Mouse (Mus musculus): ENCODE data around the gene Pafah1b2. TPM values are rescaled to one million over a fixed set of nuclear protein-coding genes. Genes with fewer than 3 reads are reported as not detected.

Gene Pafah1b2
- polyA plus RNA-seq, 1 experiment from 2014 or later, result 220 TPM

GRCm38 (mm10) chr9:45938952-45939637, 73.4 kb downstream of the Pafah1b2 start:
- H3K27ac ChIP-seq, result no peak overlapping the region
- no peak overlapping the region for H3K4me3 ChIP-seq (replicated peaks)
- H3K36me3 ChIP-seq, result peaks cover 62% of the 10 kb centered on the region
- peaks cover 14% of the 10 kb centered on the region for H3K27me3 ChIP-seq
- H3K9me3 ChIP-seq, result no peaks in the 10 kb centered on the region
- WGBS, result 89% methylated on average over 15 of the region's 15 CpGs
- peaks cover 13% of the 10 kb centered on the region for H3K4me1 ChIP-seq (replicated peaks)
- H3K4me2 ChIP-seq, result no peak overlapping the region
- ATAC-seq (ENCODE audit: insufficient number of reproducible peaks, insufficient read depth, low FRiP score, low TSS enrichment, low read depth), result no peak
- no peak overlapping the region for H3K9ac ChIP-seq (replicated peaks)

DNA sequence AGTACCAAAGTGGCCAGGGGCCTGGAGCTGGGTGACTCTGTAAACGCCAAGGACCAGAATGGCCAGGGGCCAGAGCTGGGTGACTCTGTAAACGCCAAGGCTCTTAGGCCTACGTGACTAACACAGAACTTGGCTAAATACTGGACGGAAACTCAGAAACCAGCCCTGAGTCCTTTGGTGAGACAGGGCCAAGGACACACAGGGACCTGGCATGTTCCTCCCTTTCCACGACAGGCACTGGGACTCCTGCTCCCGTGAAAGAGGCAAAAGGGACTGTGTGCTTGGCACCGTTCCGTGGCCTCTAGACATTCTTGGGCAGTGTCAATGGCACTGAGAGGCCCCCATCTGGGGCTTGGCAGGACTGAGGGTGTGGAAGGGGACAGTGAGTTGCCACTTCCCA, 74.4 kb downstream of the Pafah1b2 start:
- H3K4me3 ChIP-seq (replicated peaks), result no peak overlapping the region
- H3K36me3 ChIP-seq, result peaks cover 52% of the 10 kb centered on the region
- no peaks in the 10 kb centered on the region for H3K9me3 ChIP-seq
- H3K9ac ChIP-seq (replicated peaks), result no peak overlapping the region
- no peak overlapping the region for H3K4me2 ChIP-seq
- 93% methylated on average over 8 of the region's 8 CpGs for WGBS
- no peak for ATAC-seq (ENCODE audit: insufficient number of reproducible peaks, insufficient read depth, low FRiP score, low TSS enrichment, low read depth)
- peaks cover 13% of the 10 kb centered on the region for H3K4me1 ChIP-seq (replicated peaks)
- H3K27ac ChIP-seq, result no peak overlapping the region
- peaks cover 14% of the 10 kb centered on the region for H3K27me3 ChIP-seq

GRCm38 (mm10) chr9:45936883-45937282, 75.6 kb downstream of the Pafah1b2 start:
- Histone ChIP-seq H3K27ac (no peak overlapping the region), H3K4me1 (replicated peaks) (peaks cover 13% of the 10 kb centered on the region), H3K36me3 (peaks cover 40% of the 10 kb centered on the region), H3K9me3 (no peaks in the 10 kb centered on the region), H3K27me3 (peaks cover 14% of the 10 kb centered on the region), H3K4me2 (no peak overlapping the region), H3K4me3 (replicated peaks) (no peak overlapping the region), H3K9ac (replicated peaks) (no peak overlapping the region)
- no peak for ATAC-seq (ENCODE audit: insufficient number of reproducible peaks, insufficient read depth, low FRiP score, low TSS enrichment, low read depth)
- 25% methylated on average over 3 of the region's 3 CpGs for WGBS

GRCm38 (mm10) chr9:45935628-45936210, 76.8 kb downstream of the Pafah1b2 start, which contains the start of gene Tagln:
TSS of gene Tagln (minus strand) at chr9:45936058.
- ATAC-seq (ENCODE audit: insufficient number of reproducible peaks, insufficient read depth, low FRiP score, low TSS enrichment, low read depth), result peak; percentile 32; the same call in 1 of the 2 replicates

GRCm38 (mm10) chr9:45932571-45933415, 79.7 kb downstream of the Pafah1b2 start:
- Histone ChIP-seq H3K4me3 (replicated peaks) (no peak overlapping the region), H3K36me3 (peaks cover 42% of the 10 kb centered on the region), H3K4me1 (replicated peaks) (peaks cover 13% of the 10 kb centered on the region), H3K9me3 (no peaks in the 10 kb centered on the region), H3K27ac (no peak overlapping the region), H3K27me3 (peaks cover 14% of the 10 kb centered on the region), H3K9ac (replicated peaks) (no peak overlapping the region), H3K4me2 (no peak overlapping the region)
- WGBS, result 71% methylated on average over 11 of the region's 11 CpGs
- ATAC-seq (ENCODE audit: insufficient number of reproducible peaks, insufficient read depth, low FRiP score, low TSS enrichment, low read depth), result no peak

More at GRCm38 (mm10) chr9:45935628-45936210, 76.8 kb downstream of the Pafah1b2 start, which contains the start of gene Tagln:
- H3K36me3 ChIP-seq, result peaks cover 37% of the 10 kb centered on the region
- no peaks in the 10 kb centered on the region for H3K9me3 ChIP-seq
- WGBS, result 4% methylated on average over 21 of the region's 21 CpGs
- peaks cover 14% of the 10 kb centered on the region for H3K27me3 ChIP-seq
- H3K27ac ChIP-seq, result 0 out of 2 replicates have a peak within 1 kb of the TSS, but pooled peaks have one; percentile 2
- H3K4me1 ChIP-seq (replicated peaks), result peaks cover 13% of the 10 kb centered on the region
- peak within 1 kb of the TSS; percentile 34; the same call in 1 of the 2 replicates for H3K9ac ChIP-seq (replicated peaks)
- peak within 1 kb of the TSS; percentile 32 for H3K4me3 ChIP-seq (replicated peaks)
- H3K4me2 ChIP-seq, result peak within 1 kb of the TSS; percentile 58

DNA sequence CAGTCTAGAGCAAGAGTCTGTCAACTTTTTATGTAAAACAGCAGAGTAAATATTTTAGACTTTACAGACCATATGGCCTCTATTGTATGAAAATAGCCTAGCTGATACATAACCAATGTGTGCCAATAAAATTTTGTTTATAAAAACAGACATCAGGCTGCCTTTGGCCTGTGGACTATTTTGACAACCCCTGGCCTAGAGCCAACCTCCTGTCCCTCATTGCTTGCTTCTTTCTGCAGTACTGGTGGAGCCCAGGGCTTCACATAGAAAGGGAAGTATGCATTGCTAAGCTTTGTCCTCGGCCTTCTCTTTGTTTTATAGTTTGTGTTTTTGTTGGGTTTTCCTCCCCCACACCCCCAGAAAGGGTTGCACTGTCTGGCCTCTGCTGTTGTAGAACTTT, 80.5 kb downstream of the Pafah1b2 start:
- no peak for ATAC-seq (ENCODE audit: insufficient number of reproducible peaks, insufficient read depth, low FRiP score, low TSS enrichment, low read depth)
- WGBS, result 73% methylated on average over 1 of the region's 1 CpGs
- Histone ChIP-seq H3K4me2 (no peak overlapping the region), H3K4me3 (replicated peaks) (no peak overlapping the region), H3K27ac (no peak overlapping the region), H3K9me3 (no peaks in the 10 kb centered on the region), H3K9ac (replicated peaks) (no peak overlapping the region), H3K27me3 (peaks cover 14% of the 10 kb centered on the region), H3K36me3 (peaks cover 46% of the 10 kb centered on the region), H3K4me1 (replicated peaks) (peaks cover 13% of the 10 kb centered on the region)

- no peaks in the 10 kb centered on the region; the same call in none of the 2 replicates for H3K4me1 ChIP-seq (replicated peaks)
- no peaks in the 10 kb centered on the region for H3K27me3 ChIP-seq
- no peak overlapping the region for H3K9ac ChIP-seq (replicated peaks)
- H3K27ac ChIP-seq, result no peak overlapping the region
- ATAC-seq (ENCODE audit: insufficient number of reproducible peaks, insufficient read depth, low FRiP score, low TSS enrichment, low read depth), result no peak
- no peak overlapping the region for H3K4me3 ChIP-seq (replicated peaks)
- no peaks in the 10 kb centered on the region for H3K9me3 ChIP-seq
- 88% methylated on average over 5 of the region's 5 CpGs for WGBS
- no peak overlapping the region for H3K4me2 ChIP-seq
- H3K36me3 ChIP-seq, result peaks cover 65% of the 10 kb centered on the region
Observed at GRCm38 (mm10) chr9:45929285-45929684, 83.2 kb downstream of the Pafah1b2 start.

DNA sequence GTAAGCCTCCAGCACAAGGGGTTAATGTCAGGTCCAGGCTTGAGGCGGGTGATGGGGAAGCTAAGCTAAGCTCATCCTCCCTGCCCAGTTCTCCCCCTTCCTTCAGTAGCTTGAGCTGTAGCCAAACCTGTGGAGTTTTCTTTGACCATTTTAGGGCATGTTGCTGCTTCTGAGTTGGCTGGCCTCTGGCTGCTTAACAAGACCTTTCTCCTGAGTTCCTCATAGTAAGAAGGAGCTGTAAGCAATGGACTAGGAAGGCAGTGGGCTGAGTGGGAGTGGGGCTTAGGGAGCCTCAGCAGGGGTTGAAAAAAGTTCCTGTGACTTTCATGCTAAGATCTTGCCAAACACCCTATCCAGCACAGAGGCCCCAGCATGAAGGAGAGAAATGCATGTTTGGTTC, 92.6 kb downstream of the Pafah1b2 start:
- peaks cover 86% of the 10 kb centered on the region for H3K36me3 ChIP-seq
- WGBS, result 79% methylated on average over 1 of the region's 1 CpGs
- no peaks in the 10 kb centered on the region for H3K4me1 ChIP-seq (replicated peaks)
- H3K9me3 ChIP-seq, result no peaks in the 10 kb centered on the region
- H3K27me3 ChIP-seq, result no peaks in the 10 kb centered on the region
- ATAC-seq (ENCODE audit: insufficient number of reproducible peaks, insufficient read depth, low FRiP score, low TSS enrichment, low read depth), result no peak
- no peak overlapping the region for H3K4me3 ChIP-seq (replicated peaks)
- no peak overlapping the region for H3K27ac ChIP-seq
- no peak overlapping the region for H3K9ac ChIP-seq (replicated peaks)
- no peak overlapping the region for H3K4me2 ChIP-seq

GRCm38 (mm10) chr9:45917041-45917934, 95.2 kb downstream of the Pafah1b2 start:
- H3K9me3 ChIP-seq, result no peaks in the 10 kb centered on the region
- WGBS, result 92% methylated on average over 5 of the region's 5 CpGs

DNA sequence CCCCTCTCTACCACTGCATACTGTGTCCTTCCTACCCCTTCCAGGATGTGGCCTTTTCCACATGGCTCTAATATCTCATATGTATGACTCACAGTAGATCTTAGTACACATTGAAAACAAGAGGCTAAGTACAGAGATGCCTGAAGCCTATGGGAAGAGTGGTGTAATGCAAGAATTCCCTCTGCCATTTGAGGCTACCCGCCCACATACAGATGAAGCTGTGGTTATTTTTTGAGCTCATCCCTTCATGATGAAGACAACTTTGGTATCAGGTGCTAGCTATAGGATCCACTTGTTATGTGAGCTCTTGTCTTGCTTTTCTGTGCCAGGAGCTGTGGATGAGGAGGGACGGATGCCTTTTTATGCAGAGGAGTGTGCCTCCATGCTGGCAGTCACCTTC, 96.8 kb downstream of the Pafah1b2 start:
- Histone ChIP-seq H3K36me3 (peaks cover 94% of the 10 kb centered on the region), H3K27ac (no peak overlapping the region), H3K9me3 (no peaks in the 10 kb centered on the region), H3K4me2 (no peak overlapping the region), H3K9ac (replicated peaks) (no peak overlapping the region), H3K27me3 (no peaks in the 10 kb centered on the region), H3K4me1 (replicated peaks) (no peaks in the 10 kb centered on the region), H3K4me3 (replicated peaks) (no peak overlapping the region)
- ATAC-seq (ENCODE audit: insufficient number of reproducible peaks, insufficient read depth, low FRiP score, low TSS enrichment, low read depth), result no peak
- WGBS, result 90% methylated on average over 2 of the region's 2 CpGs

More at GRCm38 (mm10) chr9:45917041-45917934, 95.2 kb downstream of the Pafah1b2 start:
- Histone ChIP-seq H3K27me3 (no peaks in the 10 kb centered on the region), H3K36me3 (peaks cover 93% of the 10 kb centered on the region), H3K4me3 (replicated peaks) (no peak overlapping the region), H3K4me1 (replicated peaks) (no peaks in the 10 kb centered on the region), H3K4me2 (no peak overlapping the region), H3K9ac (replicated peaks) (no peak overlapping the region), H3K27ac (no peak overlapping the region)
- ATAC-seq (ENCODE audit: insufficient number of reproducible peaks, insufficient read depth, low FRiP score, low TSS enrichment, low read depth), result no peak
